Mouse (Mus musculus): ENCODE measurements at regions not wholly inside any gene's neighbourhood (a gene's known extent, or its start where the extent isn't known, plus 50 kb on each side); places are given as distances from the start of the nearest gene placed in this dataset.
A peak's percentile ranks its signal among the peaks of the same experiment; 100 is the strongest.

DNA sequence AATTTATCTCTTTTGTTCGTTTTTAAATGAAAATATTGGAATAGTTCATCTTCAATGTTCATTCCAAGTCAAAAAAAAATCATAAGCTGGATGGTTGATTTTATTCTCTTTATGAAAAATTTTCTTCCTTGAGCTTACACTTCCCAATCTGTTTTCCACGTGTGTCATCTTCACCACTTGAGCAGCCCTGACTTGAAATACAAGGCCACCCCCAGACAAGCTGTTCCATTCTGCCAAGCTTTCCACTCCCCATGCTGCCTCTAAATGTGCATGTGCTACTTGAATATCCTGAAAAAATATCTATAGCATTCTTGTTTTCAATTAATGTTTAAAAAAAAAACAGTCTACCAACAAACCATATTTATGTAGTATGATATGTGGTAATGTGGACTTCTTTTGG lies 693.2 kb downstream of the Basp1 start:
- no peak for DNase-seq (ENCODE audit: low spot score in 2 of 2)

DNA sequence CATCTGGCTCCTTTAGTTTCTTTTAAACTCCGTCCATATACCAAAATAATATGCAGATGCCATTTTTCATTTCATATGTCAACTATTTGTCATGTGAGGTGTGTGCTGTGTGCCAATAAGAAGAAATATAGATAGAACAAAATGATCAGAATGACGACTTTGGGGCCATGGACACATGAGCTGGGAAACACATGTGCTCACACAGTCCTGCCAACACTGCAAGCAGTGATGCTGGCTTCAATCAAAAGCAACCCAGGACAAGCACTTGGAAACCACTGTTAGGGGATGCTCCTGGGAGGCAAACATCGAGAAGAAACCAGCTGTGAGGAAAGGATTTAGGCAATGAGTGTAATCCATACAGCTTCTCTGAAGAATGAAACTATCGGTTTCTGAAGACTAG lies 731.4 kb downstream of the Basp1 start:
- DNase-seq (ENCODE audit: low spot score in 2 of 2) = no peak

- DNase-seq (ENCODE audit: low spot score in 2 of 2) = no peak
These were observed 764.6 kb downstream of the Basp1 start for GRCm38 (mm10) chr15:24648938-24649337.

DNA sequence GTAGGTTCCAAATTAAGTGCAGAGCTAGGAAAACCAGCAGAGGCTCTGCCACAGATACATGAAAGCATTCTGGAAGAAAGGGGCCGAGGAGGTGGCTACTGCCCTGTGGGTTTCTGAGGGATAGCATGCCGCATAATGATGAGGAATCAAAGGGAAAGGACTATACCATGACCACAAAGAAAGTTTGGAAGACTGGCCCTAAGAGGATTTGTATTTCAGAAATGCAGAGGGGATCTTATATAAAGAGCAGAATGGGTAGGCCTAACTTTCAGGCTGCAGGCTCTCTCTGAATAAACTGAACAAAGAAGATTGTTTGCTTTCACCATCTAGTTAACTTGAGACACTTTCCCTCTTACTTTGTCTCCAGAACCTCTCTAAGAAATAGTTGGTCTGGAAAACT lies 777.9 kb downstream of the Basp1 start:
- DNase-seq (ENCODE audit: low spot score in 2 of 2) = no peak

DNA sequence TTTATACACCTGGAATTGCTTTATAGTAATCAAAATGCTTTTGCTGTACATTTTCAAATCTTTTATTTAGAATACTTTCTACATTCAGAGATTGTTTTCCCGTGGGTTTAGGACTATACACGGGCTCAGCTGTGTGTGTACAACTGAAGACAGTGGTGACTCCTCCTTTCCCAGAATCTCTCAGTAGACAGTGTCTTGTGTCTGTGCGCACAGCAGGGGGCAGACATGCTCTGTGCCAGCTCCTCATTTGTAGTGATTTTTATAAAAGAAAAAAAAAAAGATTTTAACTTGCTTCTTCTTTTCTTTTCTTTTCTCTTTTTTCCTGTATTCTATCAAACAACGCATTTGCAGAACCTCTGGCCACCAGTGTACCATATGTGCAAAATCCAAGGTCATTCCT lies 817.3 kb downstream of the Basp1 start:
- DNase-seq (ENCODE audit: low spot score in 2 of 2) = no peak

DNA sequence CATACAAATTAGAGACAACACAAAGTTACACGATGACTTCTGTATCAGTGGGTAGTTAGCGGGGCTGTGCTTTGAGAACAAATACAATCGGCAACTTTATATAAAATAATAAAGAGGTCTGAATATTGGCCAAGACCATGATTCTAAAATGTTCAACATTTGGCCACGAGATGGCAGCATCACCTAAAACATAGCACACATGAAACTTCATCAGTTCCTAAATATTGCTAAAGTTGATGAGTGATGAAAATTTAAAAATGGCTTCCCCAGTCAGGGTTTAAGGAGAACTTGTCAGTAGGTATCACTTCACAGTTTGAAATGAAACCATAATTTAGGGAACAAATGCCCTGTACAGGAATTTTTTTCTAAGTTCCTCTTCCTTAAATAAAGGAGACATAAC lies 824.6 kb downstream of the Basp1 start:
- DNase-seq (ENCODE audit: low spot score in 2 of 2) = peak; percentile 3 to 18

DNA sequence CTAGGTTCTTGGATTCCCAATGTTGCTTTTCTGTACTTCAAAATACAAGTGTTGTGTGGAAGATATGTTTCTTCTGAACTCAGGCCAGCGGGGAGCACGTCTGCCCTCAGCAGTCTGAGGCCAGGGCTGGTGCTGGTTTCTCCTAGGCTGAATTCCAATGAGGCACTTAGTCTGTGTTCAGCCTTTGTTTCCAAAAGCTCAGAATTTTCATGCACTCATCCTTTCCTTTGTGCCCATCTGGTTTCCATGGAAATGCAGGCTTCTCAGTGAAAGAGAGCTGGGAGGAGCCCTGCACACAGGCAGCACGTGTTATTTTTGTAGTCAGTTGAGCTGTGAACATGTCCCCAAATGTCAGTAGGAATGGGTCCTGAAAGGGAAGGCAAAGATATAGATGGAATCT lies 846.6 kb downstream of the Basp1 start:
- DNase-seq (ENCODE audit: low spot score in 2 of 2) = no peak

DNA sequence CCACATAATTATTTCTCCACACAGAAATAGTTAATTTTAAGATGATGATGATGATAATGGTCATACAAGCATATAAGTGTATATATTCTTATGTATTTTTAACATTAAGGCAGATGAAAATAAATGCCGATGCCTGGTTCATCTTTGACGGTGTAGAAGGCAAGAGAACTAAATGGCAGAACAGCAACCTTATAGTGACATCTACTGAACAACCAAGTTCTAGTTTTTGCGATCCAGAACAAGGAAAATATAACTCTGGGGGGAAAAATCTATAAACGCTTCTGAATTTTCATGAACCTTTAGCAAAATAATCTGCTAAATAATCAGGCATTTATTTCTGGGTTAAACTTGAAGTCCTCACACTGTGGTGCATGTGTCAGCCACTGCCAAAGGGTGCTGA lies 856.8 kb downstream of the Basp1 start:
- DNase-seq (ENCODE audit: low spot score in 2 of 2) = no peak

DNA sequence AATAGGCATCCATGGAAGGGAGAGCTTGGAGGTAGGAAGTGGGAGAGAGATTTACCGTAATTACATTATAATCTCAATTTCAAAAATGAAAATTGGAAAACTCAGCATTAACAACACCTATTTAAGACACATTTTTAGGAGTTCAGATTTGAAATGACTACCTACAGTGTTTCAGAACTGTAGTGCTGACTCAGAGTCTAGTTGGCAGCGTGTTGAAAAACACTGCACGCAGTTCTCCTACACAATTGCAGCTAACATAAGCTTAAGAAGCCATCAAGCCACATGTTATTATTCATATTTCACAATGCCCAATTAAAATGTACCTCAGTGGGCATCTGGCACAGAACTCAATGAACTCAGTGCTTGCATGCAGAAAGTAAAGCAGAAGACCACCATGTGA lies 863.5 kb downstream of the Basp1 start:
- no peak for DNase-seq (ENCODE audit: low spot score in 2 of 2)

GRCm38 (mm10) chr15:24530065-24530464 lies 883.5 kb downstream of the Basp1 start:
- DNase-seq (ENCODE audit: low spot score in 2 of 2) = no peak

GRCm38 (mm10) chr15:24527379-24527778 lies 886.2 kb downstream of the Basp1 start:
- DNase-seq (ENCODE audit: low spot score in 2 of 2) = no peak

GRCm38 (mm10) chr15:24513926-24514325 lies 899.6 kb downstream of the Basp1 start:
- no peak for DNase-seq (ENCODE audit: low spot score in 2 of 2)

DNA sequence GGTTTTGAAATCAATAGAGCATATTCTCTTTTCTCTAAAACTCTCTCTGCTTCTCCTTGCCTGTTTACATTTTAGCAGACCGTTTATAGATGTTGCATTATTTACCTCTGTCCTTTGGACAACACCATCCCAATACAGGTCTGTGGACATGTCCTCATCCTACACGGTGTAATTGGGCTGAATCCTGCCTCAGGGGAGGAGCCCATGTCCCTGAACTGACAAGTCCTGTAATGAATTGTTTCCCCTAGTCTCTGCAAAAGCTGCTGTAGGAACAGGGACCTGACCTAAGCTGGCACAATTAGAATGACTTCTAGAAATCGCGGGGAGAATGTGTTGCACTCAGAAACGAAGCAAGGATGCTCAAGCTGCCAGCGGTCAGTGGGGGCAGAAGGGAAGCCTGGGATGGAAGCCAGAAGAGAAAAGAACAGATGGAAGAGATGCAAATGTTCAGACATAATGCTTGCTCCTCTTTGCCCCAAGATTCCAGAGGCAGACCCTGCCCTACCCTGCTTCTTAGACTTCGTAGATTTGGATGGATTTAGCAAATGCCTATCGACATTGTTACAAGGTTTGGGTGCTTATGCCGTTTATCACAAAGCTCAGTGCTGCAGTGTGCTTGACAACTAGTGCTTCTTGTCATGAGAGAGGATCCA lies 911.5 kb downstream of the Basp1 start:
- DNase-seq (ENCODE audit: low spot score in 2 of 2) = no peak

DNA sequence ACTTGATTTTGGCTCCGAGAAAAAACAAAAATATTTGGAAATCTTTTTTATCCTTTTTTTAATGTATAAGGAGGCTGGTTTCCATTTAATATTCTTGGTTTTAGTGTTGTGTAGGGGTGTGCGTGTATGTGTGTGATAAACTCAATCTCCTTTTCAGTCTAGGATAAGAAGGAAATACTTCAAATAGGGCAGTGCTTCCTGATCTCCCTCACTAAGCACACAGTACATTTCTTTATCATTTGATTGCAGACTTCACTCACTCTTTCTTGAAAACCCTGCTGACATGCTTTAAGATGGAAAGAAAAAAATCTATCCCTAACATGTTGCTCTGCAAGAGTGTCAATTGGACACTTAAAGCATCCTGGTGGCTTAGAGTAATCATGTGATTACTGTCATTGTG lies 927.3 kb downstream of the Basp1 start:
- no peak for DNase-seq (ENCODE audit: low spot score in 2 of 2)

DNA sequence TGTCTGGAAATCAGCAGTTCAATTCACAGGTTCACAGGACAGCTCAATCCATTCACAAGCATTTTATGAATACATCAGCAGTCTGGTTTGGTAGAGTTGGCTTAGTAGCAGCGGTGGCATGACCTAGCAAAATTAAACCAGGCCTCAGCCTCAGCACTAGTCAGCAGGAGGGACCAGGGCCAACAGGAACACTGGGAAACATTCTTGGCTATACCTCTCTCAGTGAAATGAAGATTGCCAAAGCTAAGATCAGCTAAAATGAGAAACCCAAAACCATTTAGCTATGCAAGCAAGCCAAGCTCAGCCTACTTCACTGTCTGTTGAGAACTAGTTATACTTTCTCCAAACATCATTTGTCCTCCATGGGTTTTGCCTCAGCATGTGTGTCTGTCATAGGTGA lies 945.3 kb downstream of the Basp1 start:
- no peak for DNase-seq (ENCODE audit: low spot score in 2 of 2)

DNA sequence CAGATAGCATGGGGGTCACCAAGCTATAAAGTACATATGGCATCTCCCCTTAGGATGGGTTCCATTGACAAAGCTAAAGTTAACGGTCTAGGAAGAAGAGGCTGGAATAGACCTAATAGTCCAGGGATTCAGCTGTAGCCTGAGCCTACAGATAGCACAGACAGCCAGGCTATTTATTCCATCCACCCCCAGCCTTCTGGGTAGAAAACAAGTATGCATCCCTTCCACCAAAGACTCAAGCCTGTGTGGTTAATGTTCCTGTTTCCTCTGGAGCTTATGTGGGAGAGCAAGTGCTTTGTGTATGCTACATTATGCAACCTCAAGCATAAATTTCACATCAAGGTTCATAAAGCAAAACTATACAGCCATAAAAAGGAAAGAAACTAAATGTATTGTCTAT lies 955.8 kb downstream of the Basp1 start:
- no peak for DNase-seq (ENCODE audit: low spot score in 2 of 2)

DNA sequence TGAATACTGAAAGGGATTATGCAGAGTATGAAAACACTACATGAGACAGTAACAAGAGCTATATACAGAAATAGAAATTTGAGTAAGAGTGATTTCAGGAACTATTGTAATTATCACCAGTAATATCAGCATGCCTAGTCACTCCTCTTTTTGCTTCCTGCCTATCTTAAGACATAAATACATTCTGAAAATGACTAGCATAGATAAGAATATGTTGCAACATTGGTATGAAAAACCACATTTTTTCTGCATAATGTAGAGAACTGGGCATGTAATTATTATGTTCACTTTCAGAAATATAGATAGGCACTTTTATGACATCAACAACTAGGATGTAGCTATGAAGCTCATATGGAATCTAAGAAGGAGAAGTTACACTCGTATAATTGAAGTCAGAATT lies 980.5 kb downstream of the Basp1 start:
- DNase-seq (ENCODE audit: low spot score in 2 of 2) = no peak

DNA sequence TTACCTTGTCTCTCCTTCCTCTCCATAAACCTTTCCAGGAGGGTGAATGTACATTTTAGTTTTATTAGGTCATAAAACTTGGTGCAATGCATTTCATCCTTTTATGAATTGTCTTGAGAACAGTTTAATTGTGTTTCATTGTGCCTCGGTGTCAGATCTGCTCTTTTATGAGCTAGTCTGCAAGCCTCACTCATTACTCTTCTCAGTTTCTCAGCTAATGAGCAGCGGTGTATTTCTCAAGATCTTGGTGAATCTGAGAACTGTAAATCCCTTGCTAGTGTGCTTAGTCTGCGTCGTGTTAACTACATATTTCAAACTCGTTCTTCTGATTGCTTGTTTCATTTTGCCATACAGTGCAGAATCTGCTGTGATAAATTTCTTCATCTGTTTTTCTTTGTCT lies 984.4 kb downstream of the Basp1 start:
- DNase-seq (ENCODE audit: low spot score in 2 of 2) = no peak

DNA sequence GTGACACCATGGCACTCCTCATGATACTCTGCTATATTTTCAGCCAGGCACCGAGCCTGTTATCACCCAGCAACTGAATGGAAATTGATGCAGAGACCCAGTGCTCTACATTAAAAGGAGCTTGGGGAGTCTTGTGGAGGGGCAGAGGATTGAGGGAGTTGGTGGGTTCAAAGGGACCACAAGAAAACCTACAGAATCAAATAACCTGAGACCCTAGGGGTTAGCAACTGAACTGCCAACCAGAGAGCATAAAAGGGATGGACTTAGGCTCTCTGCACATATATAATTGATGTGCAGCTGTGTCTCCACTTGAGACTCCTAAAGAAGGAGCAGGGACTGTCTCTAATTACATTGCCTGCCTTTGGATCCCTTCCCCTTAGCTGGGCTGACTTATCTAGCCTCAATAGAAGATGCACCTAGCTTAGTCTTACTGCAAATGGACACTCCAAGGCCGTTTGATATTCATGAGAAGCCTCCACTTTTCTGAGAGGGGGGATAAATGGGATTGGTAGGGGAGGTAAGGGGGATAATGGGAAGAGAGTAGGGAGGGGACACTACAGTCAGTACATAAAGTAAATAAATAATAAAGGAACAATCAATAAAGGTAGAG lies 991.1 kb downstream of the Basp1 start:
- no peak for DNase-seq (ENCODE audit: low spot score in 2 of 2)

DNA sequence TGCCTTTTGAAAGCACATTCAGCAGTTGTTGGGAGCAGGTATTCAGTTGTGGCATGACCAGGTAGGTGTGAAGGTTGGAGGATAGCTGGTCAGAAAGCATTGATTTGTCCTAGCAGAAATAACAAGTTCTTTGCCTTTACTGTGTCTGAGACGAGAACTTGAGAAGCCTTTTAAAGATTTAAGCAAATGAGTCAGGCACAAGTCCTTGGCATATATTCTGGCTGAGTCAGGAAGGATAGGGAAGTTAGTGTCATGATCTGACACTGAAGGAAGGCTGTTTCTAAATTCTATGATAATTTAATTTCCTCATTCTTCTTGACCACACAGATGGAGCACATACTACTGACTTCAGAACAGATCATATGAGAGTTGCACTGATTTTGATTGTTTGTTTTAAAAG lies 993.8 kb downstream of the Basp1 start:
- no peak for DNase-seq (ENCODE audit: low spot score in 2 of 2)

- no peak for DNase-seq (ENCODE audit: low spot score in 2 of 2)
These were observed 994.4 kb downstream of the Basp1 start for GRCm38 (mm10) chr15:24419186-24419585.

- DNase-seq (ENCODE audit: low spot score in 2 of 2) = no peak
These were observed 1005.9 kb downstream of the Basp1 start for GRCm38 (mm10) chr15:24407691-24408090.

DNA sequence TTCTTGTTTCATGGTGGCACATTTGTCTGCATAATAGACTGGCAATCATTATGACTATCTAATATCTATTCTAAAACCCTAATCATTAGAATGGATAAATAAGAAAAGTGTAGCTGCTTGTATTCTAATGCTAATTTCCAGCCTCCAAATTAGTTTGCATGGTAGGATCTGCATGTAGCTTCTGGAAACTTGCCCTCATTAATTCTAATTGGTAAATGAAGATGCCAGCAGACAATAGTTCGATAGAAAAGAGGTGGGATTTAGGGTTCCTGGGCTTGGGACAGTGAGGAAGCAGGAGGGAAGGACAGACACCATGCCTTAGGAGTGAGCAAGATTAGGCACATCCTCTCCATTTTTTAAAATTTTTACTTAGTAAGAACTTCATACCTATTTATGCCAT lies 1008.3 kb downstream of the Basp1 start:
- DNase-seq (ENCODE audit: low spot score in 2 of 2) = no peak

DNA sequence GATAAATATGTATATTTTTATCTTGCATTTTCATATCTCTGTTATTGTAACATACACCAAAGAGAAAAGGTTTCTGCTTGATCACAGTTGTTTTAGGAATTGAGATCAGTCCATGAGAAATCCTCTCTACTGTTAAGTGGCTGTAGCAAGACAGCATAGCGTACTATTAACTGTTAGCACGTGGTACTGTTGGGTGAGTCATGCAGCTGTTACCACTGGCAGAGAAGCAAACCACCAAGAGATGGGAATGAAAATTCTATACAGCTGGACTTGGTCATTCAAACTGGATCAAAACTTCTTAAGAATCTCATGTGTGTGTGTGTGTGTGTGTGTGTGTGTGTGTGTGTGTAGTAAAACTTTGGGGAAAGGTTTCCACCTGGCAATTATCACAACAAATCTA lies 1013.5 kb downstream of the Basp1 start:
- DNase-seq (ENCODE audit: low spot score in 2 of 2) = no peak
